Mouse (Mus musculus) brain, embryonic 14.5 days (tissue): ENCODE measurements around the gene P2rx6.

Experiments used
- CTCF ChIP-seq: fragments of 200-500 bp; IDR thresholded peaks from 2 replicates; pipeline ENCODE4 v1.5.1; 2012; ENCODE audit warnings: inconsistent platforms, mild to moderate bottlenecking, moderate library complexity, borderline replicate concordance; ENCODE audit not compliant: insufficient read depth, insufficient read length; ENCODE audit errors: extremely low read depth
- POLR2A ChIP-seq: fragments of 200-500 bp; IDR thresholded peaks from 2 replicates; pipeline ENCODE4 v1.6.1; 2012; ENCODE audit warnings: mild to moderate bottlenecking, inconsistent platforms, borderline replicate concordance; ENCODE audit not compliant: poor library complexity, insufficient read depth, insufficient read length, severe bottlenecking; ENCODE audit errors: extremely low read depth

DNA sequence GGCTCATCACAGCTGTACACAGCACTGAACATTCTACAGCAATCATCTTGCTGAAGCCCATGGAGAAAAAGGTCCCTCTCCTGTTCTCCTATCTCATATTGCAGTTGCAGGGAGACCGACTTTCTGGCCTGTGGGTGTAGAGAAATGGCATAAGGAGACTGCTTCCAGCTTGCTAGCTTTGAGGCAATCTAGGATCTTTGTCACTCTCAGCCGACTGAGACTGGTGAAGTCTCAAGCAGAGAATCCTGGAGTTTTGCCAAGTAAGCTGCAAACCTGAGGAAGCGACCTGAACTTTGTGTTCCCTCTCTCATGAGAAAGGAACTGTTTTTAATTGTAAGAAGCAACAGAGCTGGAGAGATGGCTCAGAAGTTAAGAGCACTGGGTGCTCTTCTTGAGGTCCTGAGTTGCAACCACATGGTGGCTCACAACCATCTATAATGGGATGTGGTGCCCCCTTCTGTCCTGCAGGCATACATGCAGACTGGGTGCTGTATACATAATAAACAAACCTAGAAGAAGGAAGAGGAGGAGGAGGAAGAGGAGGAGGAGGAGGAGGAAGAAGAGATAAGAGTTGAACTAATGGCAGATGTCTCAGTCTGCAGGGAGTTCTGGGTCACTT is 39.4 kb downstream of the P2rx6 start:
- TF ChIP-seq CTCF (peak; percentile 17; the same call in 1 of the 2 replicates), POLR2A (no peak)
